Mouse (Mus musculus) cerebellum, postnatal 10 days (tissue): ENCODE measurements around the gene Rnf145.

Source experiments
- DNase-seq, 2 experiments: peaks; one replicate each; pipeline ENCODE4 v3.0.0; 2021; ENCODE audit warnings: mixed read lengths in 2 of 2

Gene Rnf145

DNA sequence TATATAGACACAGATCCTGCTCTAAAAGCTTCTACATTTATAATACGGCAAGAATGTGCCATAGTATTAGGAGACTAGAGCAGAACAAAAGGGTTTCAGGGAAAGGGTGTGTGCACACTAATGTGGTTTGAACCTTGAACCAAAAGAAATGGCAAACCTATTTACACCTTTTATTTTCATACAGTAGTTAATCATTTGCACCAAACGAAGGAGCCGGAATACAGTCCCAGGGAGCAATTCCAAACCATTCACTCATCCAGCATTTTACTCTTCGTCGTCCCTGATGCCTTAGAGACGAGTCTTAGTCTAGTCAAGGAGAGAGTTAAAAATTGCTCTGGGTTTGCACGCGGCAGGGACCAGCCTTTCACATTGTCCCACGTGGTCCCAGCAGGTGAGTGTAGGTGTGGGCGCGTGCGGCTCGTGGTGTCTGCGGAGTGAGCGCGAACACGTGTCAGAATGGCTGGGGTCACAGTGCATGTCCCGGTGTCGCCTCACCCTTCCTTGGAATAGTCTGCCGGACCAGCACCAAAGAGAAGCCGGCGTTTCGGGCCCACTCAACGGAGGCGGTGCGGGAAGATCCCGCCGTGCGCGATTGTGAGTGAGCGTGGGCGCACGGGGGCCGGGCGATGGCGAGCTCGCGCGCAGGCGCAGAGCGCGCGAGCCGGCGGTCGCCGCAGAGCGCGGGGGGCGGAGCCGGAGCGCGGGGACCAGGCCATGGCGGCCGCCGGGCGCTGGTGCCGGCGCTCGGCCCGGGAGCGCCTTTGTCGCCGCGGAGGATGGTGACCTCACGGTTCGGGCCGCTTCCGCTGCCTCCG lies at the start of gene Rnf145:
TSS of gene Rnf145 (plus strand) at position 684 of the 815 bp plus-strand sequence.
- DNase-seq, result peak; percentile 86 to 88

DNA sequence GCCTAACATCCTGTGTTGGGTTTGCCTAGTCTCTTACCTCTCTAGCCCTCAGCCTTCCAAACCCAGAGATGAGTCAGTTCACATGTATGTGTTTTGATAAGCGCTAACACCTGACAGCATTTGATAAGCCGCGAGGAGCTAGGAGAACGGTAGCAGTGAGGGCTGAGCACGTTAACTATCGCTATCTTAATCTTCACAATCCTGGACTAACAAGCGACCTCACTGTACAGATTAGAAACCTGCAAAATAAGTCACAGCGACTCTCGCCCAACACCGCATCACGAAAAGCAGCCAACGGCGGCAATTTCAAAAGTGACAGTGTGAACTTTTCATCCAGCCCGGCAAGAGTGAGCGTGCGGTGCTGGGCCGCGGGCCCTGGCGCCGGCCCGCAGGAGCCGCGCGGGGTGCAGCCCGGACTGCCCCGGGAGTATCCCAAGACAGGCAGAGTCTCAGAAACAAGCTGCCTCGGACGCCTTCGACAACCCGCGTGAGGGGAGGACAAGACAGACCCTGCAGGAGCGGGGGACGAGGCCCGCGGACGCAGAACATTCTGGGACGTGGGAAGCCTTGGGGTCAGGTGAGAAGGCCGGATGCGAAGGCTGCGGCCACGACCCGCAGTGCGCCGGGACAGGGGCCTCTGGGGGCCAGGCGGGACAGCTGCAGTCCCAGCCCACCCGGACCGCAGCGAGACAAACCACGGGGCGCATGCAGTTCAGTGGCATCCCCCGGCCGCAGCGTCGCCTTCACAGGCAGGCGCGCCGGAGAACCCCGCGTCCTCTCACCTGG lies 48.9 kb upstream of the Rnf145 start:
- DNase-seq, result no peak

DNA sequence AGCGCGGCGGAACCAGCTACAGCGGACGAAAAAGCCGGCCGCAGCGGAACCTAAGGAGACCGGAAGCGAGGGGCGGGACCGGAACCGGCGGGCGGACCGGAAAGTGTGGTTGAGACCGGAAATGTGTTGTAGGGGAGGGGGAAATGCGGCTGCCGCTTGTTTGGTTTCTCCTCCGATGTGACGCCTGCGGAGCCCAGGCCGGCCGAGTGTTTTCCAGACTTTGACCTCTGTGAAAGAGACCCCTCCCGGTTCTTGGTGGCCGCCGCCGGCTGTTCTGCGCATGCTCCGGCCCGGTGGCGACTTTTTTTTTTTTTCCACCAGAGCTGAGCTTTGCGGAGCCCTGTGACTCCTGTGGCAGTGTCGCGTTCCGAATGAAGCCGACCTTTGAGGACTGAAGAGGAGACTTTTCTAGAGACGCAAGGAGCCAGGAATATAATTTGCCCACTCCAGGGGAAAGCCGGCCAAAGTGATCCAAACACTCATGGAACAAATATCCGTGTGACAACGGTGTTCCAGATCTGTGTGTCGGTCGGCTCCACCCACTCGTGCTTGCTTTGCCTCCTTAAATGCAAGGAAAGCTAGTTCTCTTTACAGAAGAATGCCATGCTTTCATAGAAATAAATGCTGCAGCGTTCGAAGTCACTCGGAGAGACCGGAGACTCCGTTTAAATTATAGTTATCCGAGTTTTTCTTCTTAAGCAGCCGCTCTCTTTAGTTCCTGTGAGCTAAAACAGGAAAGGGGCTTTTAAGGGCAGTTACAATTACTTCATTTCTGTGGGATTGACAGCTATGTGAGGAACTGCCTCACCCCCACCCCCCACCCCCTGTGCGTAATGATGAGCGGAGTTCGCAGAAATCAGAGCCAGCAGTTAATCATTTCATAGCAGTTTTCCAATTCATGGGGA lies 48.1 kb upstream of the Rnf145 start, which contains the start of gene Ublcp1:
TSS of gene Ublcp1 (minus strand) at position 67 of the 905 bp plus-strand sequence.
- peak; percentile 97 for DNase-seq

DNA sequence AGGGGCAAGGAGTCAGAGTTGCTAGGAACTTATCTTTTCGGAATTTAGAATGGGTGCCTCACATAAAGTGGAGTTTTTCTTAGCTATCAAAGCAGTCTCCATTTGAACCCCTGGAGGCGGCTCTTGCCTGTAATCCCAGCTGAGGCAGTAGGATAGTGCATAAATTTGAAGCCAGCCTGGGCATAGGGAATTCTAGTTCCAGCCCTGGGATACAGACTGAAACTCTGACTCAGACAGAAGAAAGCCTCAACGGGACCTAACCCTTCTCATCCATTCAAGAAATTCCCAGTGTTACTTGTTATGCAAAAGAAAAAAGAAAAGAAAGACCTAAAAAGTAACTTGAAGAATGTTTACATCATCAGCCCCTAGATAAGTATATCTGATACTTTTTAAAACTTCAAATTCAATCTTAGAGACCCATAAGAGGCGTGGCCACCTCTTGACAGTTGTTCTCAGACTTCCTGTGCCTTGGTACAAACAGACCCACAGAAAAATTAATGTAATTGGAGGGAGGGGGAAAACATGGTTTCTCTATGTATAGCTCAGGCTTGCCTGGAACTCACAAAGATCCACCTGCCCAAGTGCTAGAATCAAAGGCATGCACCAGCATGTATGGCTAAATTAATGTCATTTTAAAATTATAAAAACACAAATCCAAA lies 47.3 kb upstream of the Rnf145 start:
- peak; percentile 18 to 26 for DNase-seq

DNA sequence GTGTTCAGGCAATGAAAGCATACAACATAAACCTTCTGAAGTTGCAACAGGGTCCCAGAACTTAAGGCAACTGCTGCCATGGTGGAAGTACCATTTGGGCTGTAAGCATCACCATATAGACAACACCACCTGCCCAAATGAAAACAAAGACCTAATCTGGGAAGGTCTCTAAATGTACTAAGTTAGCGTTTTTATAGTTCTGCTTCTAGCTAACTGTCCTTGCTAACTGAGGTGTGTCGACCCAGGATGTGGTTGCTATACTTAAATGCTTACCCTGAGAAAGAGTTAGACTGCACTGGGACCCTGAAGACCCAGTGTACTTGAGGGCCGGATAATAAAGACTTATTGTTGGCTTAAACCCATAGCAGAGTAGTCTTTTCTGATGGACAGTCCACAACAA lies 43.3 kb upstream of the Rnf145 start:
- no peak for DNase-seq

DNA sequence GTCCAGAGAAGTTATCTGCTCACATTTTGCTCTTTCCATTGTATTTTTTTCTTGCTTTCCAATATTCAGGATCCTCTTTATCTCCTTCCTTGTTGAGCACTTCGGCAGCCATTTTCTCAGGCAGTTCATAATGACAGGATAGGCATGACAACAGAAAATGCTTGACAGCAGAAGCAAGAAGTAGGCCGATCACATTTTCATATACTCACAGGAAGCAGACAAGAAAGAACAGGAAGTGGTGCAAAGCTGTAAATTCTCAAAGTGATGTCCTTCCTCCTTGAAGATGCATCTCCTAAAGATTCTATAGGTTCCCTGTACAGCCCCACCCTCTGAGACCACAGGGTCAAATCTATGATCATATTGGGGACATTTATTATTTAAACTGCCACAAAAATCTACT lies 42.3 kb upstream of the Rnf145 start:
- DNase-seq, result no peak

DNA sequence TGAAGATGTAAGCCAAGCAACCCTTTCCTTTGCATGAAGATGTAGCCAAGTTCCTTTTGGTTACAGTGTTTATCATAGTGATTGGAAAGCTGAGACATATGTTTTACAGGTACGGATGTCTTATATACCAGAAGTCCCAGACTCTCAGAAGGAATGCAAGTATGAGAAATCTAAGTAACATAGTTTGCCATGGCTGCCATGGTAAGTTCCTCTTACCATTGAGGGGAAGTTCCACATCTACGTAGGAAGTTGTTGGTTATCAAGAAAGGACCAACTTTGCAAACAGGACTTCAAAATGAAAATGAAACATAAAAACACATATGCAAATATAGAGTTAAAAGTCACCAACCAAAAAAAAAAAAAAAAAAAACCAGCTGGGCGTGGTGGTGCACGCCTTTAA lies 40.4 kb upstream of the Rnf145 start:
- DNase-seq, result no peak

DNA sequence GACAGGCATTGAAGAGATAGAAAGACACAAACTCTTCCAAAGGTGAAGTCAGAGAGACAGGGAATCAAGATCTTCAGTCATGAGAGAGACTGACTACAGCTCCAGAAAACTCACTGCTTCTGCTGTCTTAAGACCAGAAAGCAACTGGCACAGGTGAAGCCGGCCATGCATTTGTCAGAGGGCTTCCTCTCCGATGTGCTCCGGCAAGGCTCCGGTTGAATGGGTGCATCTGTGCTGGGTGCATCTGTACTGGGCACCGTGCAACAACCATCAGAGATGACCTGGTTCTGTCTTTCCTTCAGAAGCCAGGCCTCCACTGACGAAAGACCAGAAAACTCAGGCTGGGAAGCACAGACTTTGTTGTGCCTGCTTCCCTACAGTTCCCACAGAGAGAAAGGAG lies 38.5 kb upstream of the Rnf145 start:
- no peak for DNase-seq

DNA sequence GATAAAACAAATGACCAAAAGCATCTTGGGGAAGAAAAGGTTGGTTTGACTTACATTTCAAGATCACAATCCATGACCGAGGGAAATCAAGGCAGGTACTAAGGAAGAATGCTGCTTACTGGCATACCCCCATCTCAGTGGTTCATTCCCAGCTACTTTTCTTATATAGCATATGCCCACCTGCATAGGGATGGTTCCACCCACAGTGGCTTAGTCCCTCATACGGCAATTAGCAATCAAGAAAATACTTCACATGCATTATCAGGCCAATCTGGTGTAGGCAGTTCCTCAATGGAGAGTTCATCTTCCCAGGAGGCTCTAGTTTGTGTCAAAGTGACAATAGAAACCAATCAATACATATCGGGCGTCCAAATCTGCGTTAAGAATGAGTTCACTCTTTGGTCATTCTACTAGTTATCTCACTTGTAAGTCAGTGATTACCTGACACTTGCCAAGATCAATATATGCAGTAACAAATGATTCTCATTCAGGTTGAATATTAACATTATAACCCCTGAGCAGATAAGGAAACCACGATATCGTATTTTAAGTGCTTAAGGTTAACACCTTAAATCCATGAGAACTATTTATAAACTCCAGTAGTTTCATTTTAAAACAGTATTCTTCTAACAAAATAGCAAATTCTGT lies 33.6 kb upstream of the Rnf145 start:
- DNase-seq, result no peak

DNA sequence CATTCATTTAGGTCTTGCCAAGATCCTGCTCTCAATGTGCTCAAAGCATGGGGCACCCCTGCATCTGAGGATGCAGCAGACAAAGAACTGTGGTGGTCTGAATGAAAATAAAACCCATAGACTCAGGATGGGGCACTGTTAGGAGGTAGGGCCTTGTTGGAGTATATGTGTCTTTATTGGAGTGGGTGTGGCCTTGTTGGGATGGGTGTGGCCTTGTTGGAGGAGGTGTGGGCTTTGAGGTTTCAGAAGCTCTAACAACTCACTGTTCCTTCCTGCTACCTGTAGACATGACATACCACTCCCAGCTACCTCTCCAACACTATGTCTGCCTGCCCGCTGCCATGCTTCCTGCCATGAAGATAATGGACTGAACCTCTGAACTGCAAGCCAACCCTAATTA lies 29.6 kb upstream of the Rnf145 start:
- no peak for DNase-seq

DNA sequence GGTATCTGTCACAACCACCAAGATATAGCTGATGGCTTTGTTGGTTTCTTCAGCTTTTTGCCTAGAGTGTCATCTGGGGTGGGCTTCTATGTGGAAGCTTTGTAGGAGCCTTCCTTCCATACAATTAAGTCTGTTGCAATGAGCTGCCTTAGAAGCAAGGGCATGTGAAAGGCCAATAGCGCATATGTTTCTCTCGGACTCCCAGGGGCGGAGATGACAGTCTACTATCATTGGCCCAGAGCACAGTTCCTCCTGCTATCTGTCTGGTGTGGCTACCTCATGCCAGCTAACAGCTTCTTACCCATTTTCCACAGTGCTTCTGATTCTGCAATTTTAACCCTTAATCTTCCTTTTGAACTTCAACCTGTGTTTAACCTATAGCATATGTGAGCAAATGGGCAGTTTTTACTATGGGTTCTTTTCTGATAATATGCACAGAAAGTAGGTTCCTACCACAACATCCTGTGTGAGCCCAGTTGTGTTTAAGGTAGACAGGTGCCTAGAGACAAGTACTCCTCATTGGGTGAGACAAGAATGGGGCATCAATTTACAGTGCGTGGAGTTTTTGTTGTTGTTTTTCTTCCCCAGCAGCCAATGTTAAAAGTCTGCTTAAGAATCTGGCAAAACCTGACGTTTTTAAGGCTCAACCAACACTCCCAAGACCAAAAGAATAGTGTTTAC lies 24.0 kb upstream of the Rnf145 start:
- no peak for DNase-seq

DNA sequence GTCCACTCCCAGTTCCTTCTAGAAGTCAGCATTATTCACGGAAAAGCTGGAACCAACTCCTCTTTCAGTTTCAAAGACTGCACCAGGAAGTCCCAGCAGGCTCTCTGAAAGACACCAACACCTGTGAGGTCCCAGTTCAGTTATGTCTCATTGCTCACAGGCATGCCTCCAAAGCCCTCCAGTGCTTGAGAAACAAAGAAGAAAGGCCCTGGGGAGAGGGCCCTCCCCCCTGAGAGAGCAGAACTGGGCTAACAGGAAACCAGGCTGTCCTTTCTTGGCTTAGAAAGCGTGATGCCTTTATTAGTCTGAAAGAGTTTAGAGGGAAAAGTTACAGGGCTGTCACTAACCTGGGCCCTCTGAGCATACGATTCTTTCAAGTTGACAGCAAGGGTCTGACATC lies 22.5 kb upstream of the Rnf145 start:
- DNase-seq, result peak in 1 of 2 experiments; percentile 5

DNA sequence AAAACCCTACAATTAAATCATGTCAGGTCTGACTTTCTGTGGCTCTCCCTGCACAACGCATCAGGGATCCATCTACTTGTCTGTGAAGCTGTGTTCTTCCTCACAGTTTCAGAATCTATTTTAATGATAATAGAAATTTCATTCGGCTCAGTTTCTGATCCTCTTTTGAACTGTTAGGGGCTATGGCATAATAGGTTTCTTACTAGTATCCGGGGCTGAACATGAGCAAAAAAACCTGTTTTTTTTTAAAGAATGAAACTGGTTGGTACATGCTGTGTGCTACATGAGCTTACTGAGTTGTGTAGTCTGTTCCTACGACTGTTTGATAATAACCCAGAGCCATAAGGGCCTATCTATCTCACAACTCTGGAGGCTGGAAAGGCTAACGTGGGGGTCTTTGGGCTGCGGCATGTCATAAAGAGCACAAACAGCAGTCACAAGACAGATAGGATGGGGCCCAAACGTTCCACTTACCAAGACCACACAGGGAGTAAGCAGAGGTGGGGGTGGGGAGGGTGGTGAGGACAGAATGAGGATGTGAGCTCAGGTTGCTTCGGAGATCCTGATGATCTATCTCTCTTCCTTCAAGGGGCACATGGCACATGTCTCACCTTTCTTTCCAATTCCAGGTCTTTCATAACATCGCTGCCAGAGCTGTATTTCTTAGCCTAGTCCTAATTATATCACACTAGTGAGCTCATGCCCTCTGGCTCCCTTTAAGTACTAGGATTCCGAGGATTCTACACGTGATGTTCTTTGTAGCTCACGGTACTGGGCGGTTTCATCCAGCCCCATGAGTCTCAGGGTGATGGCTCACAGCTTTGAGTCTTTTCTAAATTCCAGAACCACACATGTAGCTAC lies 20.1 kb upstream of the Rnf145 start:
- no peak for DNase-seq

DNA sequence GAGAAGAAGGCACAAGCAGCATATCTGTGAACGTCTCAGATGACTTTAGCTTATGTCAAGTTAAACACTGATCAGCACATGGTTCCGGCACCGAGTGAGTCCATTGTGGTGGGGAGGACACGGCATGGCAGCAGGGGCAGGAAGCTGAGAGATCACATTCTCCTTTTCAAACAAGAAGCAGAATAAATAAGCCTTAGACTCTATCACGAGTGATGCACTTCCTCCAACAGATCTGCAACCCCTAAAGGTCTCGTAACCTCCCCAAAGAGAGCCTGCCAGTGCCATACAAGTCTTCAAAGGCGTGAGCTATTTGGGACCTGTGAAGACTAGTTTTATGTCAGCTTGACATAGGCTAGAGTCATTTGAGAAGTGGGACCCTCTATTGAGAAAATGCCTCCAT lies 17.8 kb upstream of the Rnf145 start:
- no peak for DNase-seq

DNA sequence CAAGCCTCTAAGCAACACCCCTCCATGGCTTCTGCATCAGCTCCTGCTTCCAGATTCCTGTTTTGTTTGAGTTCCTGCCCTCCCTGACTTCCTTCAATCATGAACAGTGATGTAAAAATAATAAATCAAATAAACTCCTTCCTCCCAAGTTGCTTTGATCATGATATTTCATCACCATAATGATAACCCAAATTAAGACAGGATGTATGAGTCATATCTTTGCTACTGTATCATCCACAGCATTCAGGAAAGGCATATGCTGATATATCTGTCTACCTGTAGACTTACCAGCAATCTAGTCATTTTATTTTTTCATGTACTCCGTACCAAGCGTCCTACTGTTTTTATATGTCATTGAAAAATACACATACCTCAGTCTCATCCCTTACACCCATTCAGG lies 17.3 kb upstream of the Rnf145 start:
- DNase-seq, result no peak

DNA sequence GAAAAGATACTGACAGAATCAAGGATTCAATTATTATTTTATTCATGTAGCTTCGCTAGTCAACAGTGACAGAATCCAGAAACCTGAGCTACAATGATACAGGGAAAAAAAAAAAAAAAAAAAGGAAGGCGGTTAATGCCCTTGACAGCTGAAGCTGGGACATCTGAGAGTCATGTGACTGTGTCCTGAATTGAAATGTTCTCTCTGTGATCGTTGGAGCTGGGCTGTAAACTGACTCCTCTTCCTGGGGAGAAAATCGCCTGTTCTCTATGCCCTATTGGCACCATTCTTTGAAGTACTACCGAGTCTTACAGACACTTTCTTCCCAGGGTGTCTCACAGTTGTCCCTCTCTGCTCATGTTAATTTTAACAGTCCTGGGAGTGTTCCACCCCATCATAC lies 15.8 kb upstream of the Rnf145 start:
- DNase-seq, result no peak

DNA sequence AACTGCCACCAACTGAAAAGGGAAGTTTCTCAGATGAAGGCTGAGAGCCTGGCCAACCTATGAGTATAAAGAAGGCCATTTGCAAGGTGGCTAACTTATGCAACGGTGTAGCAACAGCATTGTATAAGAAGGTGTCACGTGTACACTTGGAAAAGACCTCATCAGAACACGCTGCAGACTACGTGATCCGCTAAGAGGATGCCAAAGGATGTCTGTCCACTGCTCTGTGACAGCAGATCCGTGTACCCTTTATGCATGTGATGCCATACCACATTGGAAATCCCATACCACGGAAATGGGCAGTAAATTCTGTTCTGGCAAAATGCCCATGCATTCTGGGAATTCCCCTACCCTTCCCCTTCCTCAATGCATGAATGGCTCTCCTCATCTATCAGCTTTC lies 14.6 kb upstream of the Rnf145 start:
- DNase-seq, result no peak

DNA sequence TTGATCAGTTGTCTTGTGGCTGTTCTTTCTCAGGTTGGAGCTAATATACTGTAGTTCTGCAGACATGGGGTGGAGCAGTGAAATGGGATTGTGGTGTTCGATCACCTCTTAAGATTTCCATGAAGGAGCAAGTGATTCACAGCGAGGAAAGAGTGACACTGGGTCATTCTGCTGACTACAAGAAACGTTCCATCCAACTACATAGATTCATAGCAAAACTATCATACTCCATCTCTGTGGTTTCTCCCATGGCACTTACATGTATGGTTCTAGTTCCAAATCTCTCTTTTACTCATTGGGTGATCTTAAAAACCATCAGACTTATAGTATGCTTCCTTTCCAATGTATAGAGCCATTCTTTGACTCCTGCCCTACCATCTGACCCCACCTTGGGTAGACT lies 14.0 kb upstream of the Rnf145 start:
- DNase-seq, result no peak

DNA sequence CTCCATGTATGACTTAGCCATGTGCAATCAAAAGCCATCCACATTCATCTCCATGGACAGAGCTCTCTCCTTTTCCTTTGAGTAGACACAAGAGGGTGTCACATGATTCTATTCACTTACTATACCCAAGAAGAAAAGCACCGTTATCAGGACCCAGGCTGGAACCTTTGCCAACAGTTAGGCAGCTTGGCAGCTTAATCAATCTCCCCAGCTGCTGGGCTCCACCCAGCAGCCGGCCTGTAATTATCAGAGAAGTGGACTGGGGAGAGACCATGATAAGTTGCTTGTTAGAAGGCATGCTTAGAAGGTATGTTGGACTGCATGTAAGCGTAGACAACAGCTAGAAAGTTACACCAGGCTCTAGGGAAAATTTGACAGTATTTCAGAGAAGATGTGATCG lies 9.9 kb upstream of the Rnf145 start:
- no peak for DNase-seq

DNA sequence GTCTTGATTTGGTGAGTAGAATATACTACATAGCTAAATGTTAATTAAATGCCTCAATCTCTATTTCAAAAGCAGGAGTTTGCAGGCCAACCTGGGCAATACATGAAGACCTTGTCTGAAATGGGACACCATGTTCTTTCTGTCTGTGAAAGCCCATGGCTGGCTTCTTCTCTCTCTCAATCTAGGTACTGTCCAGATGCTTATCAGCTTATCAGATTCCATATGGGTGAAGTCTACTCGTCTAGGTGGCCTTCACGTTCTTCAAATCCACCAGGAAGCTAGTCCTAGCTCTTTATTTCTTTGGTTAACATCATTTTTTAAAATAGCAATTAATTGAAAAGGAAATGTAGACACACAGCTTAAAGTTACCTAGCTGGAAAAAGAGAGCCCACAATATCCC lies 8.9 kb upstream of the Rnf145 start:
- no peak for DNase-seq
